Mouse (Mus musculus): ENCODE measurements around the gene Klhl20.
"Not testable (repeated sequence)": the region's sequence is repeated elsewhere in the genome, so short reads cannot be mapped to it uniquely, and the experiment has no call there.

Klhl20 gene

DNA sequence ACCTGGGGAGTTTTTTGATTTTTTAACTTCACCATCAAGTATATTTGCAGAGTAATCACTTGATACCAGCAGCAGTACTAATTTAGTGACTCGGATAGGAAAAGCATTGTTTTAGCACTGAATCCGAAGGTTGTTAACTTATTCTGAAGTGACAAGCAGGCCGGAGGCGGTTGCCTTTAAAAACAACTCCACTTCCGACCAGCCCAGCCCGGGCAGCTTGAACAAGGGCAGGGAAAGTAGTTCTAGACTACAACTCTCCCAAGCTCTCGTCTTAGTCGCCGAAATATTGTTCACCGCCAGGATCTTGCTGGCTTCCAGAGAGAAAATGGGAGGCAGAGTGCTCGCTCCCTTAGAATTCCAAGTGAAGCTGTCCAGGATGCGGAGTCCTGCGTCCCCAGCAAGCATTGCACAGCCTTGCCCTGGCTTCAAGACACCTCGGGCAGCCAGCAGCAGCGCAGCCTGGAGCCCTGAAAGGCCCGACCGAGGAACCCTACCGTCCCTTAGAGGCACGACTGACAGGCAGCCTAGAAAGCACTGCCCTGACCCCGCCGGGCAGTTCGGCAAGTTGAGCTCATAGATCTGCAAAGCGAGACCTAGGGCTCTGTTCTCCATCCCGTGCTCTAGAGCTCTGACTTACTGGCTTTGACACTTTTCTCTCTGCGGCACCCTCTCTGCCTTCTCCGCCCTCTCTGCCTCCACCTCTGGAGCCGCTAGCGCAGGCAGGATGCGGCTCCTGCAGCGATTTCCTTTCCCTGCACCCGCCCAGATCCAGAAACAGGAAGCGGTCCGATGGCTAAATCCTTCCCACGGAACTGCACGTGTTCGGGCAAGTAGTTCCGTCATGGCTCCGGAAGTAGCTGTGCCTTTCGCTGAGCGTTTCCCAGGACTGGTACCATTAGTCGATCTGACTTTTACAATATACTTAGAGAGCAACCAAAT lies at the start of gene Klhl20:
Gene Klhl20, minus strand, starts transcription at position 786 of the 939 bp plus-strand sequence.
- DNase-seq, result peak; percentile 93 to 97

DNA sequence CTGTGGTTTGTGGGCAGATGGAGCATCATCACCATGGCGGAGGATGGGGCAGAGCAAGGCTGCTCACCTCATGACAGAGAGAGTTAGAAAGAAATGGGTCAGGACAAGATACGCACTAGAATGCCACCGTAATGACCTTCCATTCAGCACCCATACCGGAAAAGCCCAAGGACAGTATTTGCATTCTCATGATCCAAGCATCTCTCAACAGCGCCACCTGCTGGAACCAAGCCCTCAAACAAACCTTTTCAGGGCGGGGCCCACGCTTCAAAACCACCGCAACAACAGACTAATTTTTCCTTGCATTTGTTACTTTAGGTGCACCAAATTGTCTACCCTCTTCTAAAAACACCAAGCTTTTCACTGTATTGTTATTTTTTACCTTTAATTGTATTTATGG lies 49.4 kb upstream of the Klhl20 start:
- peak; percentile 22 to 66 for DNase-seq

DNA sequence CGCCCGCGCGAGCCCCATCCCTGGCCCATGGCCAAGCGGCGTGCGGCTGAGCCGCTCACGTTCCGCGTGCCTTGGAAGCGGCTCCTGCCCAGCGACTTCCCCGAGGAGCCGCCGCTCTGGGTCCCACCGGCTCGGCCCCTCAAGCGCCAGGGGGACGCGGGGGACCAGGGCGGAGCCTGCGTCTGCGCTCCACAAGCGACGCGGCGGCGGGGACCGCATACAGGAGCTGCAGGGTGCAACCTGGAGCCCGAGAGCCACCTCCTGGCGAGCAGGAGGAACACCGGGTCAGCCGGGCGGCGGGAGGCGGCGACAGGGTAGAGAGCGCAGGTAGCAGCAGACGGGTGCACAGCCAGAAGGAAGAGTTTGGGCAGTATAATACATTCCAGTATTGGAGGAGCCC lies 39.3 kb upstream of the Klhl20 start:
- peak; percentile 68 to 82 for DNase-seq

DNA sequence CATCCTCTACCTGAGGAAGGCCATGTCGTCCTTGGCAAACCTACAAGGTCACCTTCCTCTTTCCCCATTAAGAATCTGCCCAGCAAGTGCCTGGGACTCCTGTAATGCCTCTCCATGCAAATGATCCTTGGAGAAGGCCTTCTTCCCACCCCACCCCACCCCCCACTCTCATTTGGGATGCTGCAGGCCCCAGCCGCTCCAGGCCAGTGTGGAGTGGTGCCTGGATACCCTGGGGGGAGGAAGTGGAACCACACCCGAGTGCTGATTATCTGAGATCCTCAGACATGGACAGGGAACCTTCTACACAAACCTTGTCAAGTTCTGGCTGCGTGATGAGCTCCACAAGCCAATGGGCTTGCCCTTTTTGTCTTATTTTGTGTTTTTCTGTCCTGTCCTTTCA lies 29.0 kb upstream of the Klhl20 start:
- DNase-seq, result no peak

DNA sequence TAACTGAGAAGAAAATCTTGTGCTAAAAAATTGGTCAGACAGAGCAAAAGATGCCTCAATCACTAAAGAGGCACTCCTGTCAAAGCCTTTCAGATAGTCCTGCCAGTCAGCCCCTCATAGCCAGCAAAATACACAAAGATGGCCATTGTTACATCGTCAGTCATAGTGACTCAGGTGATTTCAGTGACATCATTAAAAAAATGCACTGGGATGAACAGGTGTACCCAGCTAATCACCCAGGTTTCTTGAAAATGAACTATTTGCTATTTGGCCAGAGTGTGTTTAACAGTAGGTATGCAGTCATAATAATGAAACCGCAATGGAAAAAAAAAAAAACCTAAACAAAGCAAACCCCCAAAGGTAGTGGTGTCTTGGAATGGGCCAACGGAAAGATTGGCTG lies 27.9 kb upstream of the Klhl20 start, which contains the start of gene Tex50:
Gene Tex50, minus strand, starts transcription at position 101 of the 400 bp plus-strand sequence.
- no peak for DNase-seq

DNA sequence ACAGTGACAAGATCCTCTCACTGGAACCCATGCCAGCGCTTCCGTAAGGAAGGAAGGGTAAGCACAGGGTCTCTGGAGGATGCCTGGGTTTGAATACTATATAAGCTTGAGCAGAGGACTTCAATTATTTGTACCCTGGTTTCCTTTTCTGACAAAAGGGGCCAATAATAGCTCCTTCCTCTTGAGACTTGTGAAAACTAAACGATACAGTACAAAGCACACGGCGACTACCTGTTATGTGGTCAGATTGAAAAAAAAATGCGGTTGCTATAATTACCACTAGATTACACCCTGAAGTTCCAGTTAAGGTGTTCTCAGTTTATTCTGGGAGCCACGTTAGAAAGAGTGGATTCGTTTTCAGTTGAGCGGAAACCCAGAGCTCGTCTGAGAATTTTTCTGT lies 25.2 kb upstream of the Klhl20 start:
- DNase-seq, result no peak

DNA sequence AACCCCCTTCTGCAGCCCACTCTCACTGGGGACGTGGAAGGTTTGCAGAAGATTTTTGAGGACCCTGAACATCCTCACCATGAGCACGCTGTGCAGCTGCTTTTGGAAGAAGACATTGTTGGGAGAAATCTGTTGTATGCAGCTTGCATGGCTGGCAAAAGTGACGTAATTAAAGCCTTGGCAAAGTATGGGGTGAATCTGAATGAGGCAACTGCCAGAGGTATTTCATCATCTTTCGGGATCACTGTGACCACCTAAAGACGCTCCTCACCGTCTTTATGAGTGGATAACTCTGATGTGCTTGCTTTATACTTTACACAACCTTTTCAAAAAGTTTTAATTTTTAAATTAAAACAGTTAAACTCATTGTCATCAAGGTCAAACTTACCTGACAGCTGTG lies 19.8 kb upstream of the Klhl20 start:
- DNase-seq, result no peak

DNA sequence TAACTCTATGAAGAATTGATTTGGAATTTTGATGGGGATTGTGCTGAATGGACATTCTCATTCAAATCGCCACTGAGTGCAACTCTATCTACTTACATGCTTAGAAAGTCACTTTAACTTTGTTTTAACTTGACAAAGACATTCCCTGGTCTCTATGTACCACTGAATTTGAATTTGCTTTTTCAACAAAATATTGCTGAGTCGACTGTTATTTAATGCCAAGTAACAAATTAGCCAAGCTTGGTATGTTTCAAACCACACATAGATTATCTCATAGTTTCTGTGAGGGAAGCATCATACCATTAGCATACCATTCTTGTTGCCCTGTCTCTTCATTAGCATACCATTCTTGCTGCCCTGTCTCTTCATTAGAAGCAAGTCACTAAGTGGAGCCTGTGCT lies 16.6 kb upstream of the Klhl20 start:
- no peak for DNase-seq

DNA sequence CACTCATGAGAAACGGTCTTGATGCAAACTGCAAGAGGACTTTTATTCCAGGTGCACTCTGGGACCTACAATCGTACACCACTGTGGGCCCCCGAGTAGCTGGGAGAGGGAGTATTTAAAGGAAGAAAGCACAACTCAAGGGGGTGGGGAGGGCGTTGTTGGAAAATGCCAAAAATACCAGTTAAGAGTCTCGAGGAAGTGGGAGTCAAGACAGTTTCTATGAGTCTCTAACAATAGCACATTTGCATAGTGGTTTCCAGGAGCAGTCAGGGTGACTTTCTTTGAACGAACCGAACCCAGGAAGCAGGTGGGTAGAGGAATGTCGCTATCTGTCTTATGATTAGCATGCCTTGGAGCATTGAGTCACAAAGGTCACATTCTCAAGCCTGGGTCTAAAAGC lies 14.3 kb upstream of the Klhl20 start:
- DNase-seq, result not testable (repeated sequence)

DNA sequence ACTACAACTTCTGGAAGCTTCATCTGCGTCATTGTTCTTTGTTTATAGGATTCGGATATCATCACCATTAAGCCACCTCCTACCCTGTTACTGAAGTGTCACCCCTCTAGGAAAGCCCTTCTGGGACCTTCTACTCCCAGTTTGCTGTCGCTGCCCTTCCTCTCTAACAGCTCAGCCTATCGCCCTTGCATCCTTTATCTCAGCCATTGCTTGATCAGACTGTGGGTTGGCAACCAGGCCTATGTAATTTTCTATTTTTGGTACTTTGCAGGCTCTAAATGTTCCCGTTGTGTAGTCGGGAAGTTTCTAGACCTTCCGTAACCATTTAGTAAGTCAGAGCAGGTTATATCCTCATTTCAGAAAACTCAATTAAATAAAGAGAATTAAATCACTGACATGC lies 11.9 kb upstream of the Klhl20 start:
- no peak for DNase-seq

DNA sequence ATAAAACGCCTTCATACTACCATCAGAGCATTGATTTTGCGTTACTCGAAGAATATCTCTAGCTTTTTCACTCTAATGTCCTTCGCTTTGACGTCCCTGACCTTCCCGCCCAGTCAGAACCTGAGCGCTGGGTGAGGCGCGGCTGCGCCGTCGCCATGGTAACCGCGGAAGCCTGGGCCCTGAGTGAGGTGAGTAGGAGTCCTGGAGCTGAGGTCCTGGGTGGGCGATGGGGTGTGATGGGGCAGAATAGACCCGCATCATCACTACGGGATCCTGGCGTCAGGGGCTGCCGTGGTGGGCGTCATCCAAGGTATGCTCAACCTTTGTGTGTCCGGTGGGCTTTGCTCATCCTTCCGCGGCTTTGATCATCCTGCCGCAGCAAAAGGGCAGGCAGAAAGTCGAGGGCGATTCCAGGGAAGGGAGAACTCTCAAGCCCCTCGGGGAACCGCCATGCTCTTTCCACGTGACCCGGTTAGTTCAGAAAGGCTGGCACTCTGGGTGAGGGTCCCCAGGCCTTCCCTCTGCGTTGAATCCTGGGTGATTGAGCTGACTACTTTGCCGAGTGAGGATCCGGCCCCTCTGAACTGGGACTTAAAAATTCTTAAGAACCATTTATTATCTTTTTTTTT lies 11.3 kb upstream of the Klhl20 start, which contains the start of gene Ankrd45:
Gene Ankrd45, plus strand, starts transcription at position 161 of the 629 bp plus-strand sequence.
- DNase-seq, result peak; percentile 60 to 67

DNA sequence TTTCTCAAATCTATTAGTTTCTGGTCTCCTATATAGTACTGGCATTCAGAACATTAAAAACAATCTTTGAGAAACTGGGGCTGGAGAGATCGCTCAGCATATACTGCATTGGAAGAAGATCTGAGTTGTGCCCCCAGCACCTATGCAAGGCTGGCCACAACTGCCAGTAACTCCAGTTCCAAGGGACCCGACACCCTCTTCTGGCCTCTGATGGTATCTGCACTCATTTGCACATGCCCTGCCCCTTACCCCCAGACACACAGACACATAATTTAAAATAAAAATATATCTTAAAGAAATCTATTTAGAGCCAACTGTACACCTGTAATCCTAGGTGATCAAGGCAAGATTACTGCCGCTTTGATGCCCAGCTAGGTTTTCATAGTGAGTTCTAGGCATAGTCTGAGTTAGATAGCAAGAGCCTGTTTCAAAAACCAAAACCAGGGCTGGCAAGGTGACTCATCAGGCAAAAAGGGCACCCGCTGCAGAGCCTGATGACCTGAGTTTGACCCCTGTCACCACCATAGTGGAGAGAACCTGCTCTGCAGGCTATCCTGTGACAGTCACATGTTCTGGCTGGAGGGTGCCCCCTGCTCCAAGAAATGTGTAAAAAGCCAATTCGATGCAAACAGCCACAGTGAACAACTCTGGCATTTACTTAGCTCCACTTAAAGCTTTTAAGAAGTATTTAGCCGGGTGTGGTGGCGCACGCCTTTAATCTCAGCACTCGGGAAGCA lies 8.9 kb upstream of the Klhl20 start:
- DNase-seq, result no peak

DNA sequence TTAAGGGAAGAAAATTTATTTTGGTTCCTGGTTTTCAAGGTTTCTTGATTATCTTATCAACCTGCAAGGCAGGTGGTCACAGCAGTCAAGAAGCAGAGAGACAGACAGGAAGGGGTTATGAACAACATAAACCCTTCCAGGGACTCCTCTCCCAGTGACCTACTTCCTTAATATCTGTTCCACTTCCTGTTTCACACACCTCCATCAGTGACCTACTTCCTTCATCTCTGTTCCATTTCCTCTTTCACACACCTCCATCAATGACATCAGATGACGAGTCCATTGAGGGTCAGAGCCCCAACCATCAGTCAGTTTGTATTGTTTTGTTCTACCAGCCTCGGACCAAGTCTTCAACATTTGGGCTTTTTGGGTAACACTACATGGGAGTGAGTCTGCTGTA lies 8.2 kb upstream of the Klhl20 start:
- DNase-seq, result no peak

DNA sequence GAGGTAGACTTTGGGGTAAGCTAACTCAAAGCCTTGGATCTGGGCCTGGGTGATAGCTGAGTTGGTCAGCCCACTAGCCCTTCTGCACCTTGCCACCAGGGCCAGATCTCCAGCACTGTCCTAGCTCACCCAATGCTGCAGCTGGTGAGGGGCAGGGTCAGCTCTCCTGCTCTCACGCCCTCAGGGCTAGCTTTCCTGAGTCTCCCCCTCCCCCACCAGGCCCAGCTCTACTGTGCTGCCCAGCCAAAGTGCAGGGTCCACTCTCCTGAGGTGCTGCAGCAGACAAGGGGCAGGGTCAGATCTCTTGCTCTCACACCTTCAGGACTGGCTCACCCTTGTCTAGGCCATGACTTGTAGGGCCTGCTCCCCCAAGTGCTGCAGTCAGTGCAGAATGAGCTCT lies 4.8 kb downstream of the Klhl20 start:
- peak; percentile 80 to 83 for DNase-seq

DNA sequence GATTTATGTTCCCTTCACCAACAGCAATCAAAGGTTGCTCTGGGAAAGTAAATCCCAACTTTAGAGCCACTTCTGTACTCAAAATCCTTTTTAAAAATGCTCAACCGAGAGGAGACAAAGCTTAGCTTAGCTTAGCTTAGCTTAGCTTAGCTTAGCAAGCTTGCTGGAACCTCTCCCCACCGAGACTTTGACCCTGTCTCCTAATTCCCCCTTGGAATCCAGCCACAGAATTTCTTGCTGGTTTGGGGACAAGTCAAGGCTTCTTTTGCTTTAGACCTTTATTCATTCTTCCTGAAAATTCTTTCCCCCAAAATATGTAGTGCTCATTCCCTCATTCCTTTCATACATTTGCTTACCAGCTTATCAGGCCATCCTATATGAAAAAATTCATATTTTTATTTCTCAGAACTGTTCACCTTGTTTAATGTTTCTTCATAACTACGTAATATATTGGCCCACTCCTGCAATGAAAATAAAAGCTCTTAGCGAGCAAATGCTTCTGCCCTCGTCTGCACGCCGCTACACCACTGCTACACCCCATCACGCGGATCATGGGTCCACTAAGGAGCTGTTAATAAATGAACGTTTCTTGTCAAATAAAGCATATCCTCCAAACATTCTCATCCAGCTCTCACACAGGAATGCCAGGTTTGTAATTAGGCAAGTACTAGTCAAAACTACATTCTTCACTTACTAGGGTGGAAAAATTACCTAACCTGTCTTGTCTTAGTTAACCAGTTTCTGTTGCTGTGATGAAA lies 8.5 kb downstream of the Klhl20 start:
- DNase-seq, result peak; percentile 62 to 76

DNA sequence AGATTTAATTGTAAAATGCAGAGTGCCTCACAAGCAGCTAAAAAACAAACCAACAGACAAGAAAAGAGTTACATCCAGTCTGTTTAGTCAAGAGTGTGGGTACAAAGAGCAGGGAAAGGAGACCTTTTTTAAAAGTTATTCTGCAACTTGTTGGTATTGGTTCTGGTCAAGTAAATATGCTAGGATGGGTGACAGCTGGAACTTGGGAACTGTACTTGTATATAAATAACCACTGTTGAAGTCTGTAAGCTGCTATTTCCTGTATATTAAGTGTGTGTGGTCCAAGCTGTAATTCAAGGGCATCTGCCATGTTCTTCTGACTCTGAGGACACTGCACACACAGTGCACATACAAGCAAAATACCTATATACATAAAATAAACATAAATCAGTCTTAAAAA lies 16.7 kb downstream of the Klhl20 start:
- DNase-seq, result peak in 1 of 2 experiments; percentile 39

DNA sequence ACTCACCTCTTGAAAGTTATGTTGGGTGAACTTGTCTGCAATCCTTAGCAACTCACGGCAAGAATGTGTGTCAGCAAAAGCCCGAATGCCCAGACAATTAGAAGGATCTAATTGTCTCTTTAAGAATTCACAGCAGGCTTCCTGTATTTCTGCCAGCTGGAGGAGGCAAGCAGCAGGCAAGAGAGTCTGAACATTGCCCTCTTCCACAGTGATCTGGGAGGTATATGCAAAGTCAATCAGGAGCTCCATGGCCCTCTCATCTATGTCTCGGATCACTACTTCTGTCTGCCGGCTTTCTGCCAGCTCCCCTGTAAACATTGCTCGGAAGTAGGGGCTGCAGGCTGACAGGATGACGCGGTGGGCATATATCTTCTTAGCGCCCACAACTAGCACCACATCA lies 22.1 kb downstream of the Klhl20 start:
- peak; percentile 41 to 64 for DNase-seq

DNA sequence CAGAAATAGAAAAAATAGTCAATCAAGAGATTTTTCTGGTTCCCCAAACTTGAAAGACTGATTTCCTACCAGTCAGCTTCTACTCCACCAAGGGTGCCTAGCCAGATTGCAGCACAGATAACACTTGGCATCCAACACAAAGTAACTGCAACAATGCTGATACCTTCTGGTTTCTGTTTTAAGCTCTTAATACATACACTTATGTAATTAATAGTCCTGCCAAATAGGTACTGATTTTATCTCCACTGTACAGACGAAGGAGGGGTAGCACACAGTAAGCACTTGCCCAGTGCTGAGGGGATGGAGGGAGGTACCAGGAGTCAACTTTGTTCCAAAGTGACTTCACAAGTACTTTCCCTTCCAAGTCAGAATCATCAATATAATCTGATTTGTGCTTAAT lies 27.5 kb downstream of the Klhl20 start:
- DNase-seq, result no peak

DNA sequence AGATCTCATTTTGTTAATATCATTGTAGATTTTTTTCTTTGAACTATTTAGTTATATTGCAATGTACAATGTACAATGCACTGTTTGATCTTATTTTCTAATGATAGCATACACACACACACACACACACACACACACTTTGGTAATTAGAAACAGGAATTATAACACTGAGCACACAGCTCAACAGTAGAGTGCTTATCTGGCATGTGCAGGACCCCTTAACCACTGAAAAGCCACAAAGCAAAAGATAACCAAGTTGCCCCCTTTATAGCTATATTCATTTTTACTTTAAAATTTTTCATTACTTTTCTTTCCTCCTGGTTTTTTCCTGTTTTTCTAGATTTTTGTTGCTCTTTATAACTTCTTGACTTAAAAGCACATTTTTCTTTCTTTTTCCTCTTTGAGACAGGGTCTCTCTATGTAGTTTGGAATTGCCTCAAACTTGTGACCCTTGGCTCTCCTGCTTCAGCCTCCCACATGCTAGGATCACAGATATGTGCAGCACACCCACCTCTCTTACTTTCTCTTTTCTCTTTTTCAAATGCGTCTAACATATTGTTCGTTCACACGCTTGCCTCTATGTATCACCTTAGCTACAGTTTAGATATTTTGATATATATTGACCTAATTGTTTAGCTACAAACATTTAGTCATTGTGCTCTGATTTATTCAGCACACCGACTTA lies 31.4 kb downstream of the Klhl20 start:
- no peak for DNase-seq

DNA sequence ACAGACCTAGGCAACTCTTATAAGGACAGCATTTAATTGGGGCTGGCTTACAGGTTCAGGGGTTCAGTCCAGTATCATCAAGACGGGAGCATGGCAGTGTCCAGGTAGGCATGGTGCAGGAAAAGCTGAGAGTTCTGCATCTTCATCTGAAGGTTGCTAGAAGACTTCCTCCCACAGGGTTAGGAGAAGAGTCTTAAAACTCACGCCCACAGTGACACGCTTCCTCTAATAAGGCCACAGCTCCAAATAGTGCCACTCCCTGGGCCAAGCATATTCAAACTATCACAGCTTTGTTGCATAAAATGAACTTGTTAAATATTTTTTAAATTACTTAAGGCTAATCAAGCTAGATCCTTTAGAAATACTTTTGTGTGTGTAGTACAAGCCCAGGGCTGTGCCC lies 54.1 kb downstream of the Klhl20 start:
- DNase-seq, result no peak

DNA sequence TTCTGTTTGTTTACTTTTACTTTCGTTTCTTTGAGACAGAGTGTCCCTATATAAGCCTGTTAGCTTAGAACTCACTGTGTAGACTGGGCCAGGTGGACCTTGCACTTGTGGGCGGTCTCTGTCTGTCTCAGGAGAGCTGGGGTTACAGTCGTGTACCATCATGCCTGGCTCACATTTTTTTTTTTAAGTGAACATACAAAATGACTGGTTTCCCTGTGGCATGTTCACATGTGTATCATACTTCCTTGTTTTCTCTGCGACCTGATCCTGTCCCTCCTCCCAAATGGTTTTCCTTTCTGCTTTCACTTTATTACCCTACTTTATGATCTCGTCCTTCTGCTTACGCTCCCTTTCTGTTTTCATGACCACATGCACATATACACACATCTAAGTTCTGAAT lies 55.1 kb downstream of the Klhl20 start:
- DNase-seq, result peak; percentile 67 to 71

DNA sequence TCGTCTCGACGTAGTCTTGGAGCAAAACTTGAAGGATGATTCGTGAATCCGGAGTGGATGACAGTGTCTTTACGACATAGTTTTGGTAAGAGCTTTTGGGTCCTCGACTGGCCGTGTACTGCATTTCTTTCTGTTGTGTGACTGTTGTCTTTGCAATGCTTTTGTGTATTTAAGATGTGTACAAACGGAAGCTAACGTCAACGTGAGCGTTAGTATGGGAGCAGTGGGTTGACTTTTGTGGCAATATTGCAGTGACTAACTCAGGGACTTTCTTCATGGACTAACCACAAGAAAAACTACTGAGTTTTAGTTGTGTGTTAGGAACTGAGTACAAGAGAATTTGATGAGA lies 60.1 kb downstream of the Klhl20 start:
- no peak for DNase-seq

All from kidney, adult 8-10 months (tissue).